Mouse (Mus musculus): ENCODE measurements around the gene Cts6.
"Not testable (repeated sequence)": the region's sequence is repeated elsewhere in the genome, so short reads cannot be mapped to it uniquely, and the experiment has no call there.

Gene Cts6

DNA sequence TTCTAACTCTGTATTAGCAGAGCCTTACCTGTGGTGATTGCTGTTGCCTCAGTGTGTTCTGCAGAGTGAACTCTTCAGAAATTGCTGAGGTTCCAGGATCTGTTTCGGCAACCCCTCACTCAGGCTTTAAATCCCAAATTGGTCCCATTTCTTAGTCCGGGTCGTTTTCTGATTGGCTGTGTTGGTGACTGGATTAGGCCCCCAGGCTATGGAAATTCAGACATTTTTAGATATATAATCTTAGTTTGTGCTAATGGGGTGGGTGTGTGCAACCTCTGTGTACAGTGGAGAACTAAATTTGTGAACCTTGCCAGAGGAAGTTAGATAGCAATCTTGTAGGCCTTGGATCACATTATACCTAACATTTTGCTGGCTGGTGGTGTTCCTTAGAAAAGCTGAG lies at the start of gene Cts6:
Cts6 (minus strand) TSS at position 101 of the 400 bp plus-strand sequence.
- no peak for DNase-seq (ENCODE audit: low spot score)

GRCm38 (mm10) chr13:61241076-61241947 lies 38.1 kb upstream of the Cts6 start:
- DNase-seq (ENCODE audit: low spot score) = peak; percentile 63

DNA sequence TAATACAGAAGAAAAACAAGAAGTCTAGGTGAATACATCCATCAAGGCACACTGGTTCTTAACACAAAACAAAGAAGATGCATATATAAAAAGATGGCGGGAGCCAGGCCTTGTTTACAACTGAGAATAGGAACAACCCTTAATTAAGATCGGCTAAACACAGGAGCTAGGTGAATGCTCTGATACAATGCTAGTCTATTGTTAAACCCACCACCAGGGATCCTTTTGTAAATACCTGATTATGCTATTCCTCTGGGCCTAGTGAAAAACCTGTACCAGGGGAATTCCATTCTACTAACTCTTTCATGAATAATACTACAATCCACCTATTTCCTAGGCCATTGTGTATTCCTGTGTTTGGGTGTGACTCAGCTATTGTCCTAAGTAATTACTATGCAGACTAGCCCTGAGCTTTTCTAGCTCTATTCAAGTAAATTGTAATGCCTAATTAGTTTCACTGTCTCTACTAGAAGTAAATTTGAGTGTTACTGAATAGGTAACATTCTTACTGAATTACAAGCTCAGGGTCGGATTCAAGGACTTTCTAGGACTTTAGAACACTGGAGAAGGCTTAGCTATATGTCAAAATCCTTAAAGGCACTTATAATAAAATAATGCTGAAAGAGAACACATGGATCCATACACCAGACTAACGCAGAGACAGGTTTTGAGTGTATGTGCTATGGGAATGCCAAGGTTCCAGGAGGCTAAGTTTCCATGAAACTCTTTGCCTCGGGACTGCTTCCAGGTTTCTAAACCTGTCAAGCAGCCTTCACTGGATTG lies 17.9 kb downstream of the Cts6 start:
- DNase-seq (ENCODE audit: low spot score) = not testable (repeated sequence)

GRCm38 (mm10) chr13:61164622-61165021 lies 38.6 kb downstream of the Cts6 start:
- no peak for DNase-seq (ENCODE audit: low spot score)

- no peak for DNase-seq (ENCODE audit: low spot score)
Observed at GRCm38 (mm10) chr13:61164156-61164555, 39.1 kb downstream of the Cts6 start, which contains the start of gene Ctsr. Gene Ctsr, minus strand, starts transcription at chr13:61164256.

Data from retina, embryonic 14.5 days (tissue).